Mouse (Mus musculus): ENCODE measurements around the gene Cc2d1a. TPM values are rescaled to one million over a fixed set of nuclear protein-coding genes. Genes with fewer than 3 reads are reported as not detected.
A peak's percentile ranks its signal among the peaks of the same experiment; 100 is the strongest.

The Cc2d1a gene
- polyA plus RNA-seq, 1 experiment from 2014 or later = 11.9 TPM

DNA sequence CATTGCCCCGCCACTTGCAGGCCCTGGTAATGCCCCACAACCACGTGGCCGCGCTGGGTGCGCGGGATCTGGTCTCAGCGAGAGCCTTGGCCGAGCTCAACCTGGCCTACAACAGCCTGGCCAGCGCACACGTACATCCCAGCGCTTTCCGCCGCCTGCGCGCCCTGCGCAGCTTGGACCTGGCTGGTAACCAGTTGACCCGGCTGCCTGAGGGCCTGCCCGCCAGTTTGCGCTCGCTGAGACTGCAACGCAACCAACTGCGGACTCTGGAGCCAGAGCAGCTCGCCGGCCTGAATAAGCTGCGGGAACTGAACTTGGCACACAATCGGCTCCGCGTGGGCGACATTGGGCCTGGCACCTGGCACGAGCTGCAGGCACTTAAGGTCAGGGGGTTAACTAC is 16.9 kb downstream of the Cc2d1a start:
- Histone ChIP-seq H3K4me1 (replicated peaks) (peaks cover 4% of the 10 kb centered on the region; the same call in 1 of the 2 replicates), H3K27ac (no peak overlapping the region), H3K9ac (no peak overlapping the region), H3K27me3 (peaks cover 11% of the 10 kb centered on the region; the same call in 1 of the 2 replicates), H3K4me2 (no peak overlapping the region), H3K9me3 (replicated peaks) (no peaks in the 10 kb centered on the region), H3K36me3 (peaks cover 34% of the 10 kb centered on the region), H3K4me3 (no peak overlapping the region)
- ATAC-seq (replicated peaks; ENCODE audit: insufficient number of reproducible peaks, insufficient read depth, low FRiP score, low read depth) = no peak
- WGBS = 44% methylated on average over 30 of the region's 30 CpGs

GRCm38 (mm10) chr8:84128277-84128676 is 19.5 kb downstream of the Cc2d1a start:
- peaks cover 4% of the 10 kb centered on the region; the same call in 1 of the 2 replicates for H3K4me1 ChIP-seq (replicated peaks)
- no peak overlapping the region for H3K4me2 ChIP-seq
- WGBS = 43% methylated on average over 8 of the region's 8 CpGs
- peaks cover 11% of the 10 kb centered on the region; the same call in 1 of the 2 replicates for H3K36me3 ChIP-seq
- ATAC-seq (replicated peaks; ENCODE audit: insufficient number of reproducible peaks, insufficient read depth, low FRiP score, low read depth) = no peak
- no peak overlapping the region for H3K27ac ChIP-seq
- no peaks in the 10 kb centered on the region for H3K9me3 ChIP-seq (replicated peaks)
- peaks cover 11% of the 10 kb centered on the region; the same call in 1 of the 2 replicates for H3K27me3 ChIP-seq
- no peak overlapping the region for H3K4me3 ChIP-seq
- H3K9ac ChIP-seq = no peak overlapping the region

- H3K4me3 ChIP-seq = no peak overlapping the region
- 54% methylated on average over 17 of the region's 17 CpGs for WGBS
- H3K27me3 ChIP-seq = peaks cover 11% of the 10 kb centered on the region; the same call in 1 of the 2 replicates
- no peaks in the 10 kb centered on the region for H3K9me3 ChIP-seq (replicated peaks)
- ATAC-seq (replicated peaks; ENCODE audit: insufficient number of reproducible peaks, insufficient read depth, low FRiP score, low read depth) = no peak
- peaks cover 4% of the 10 kb centered on the region; the same call in 1 of the 2 replicates for H3K4me1 ChIP-seq (replicated peaks)
- H3K27ac ChIP-seq = no peak overlapping the region
- no peak overlapping the region for H3K9ac ChIP-seq
- H3K4me2 ChIP-seq = no peak overlapping the region
- H3K36me3 ChIP-seq = 0 out of 2 replicates have a peak, but pooled peaks cover 3% of the 10 kb centered on the region
Observed at GRCm38 (mm10) chr8:84127202-84127901, 20.4 kb downstream of the Cc2d1a start.

- H3K9me3 ChIP-seq (replicated peaks) = no peaks in the 10 kb centered on the region
- no peak overlapping the region for H3K4me2 ChIP-seq
- ATAC-seq (replicated peaks; ENCODE audit: insufficient number of reproducible peaks, insufficient read depth, low FRiP score, low read depth) = no peak
- H3K4me1 ChIP-seq (replicated peaks) = peaks cover 4% of the 10 kb centered on the region; the same call in 1 of the 2 replicates
- H3K9ac ChIP-seq = no peak overlapping the region
- peaks cover 11% of the 10 kb centered on the region; the same call in 1 of the 2 replicates for H3K27me3 ChIP-seq
- no peak overlapping the region for H3K27ac ChIP-seq
- H3K4me3 ChIP-seq = no peak overlapping the region
- 61% methylated on average over 2 of the region's 2 CpGs for WGBS
- no peaks in the 10 kb centered on the region for H3K36me3 ChIP-seq
Observed at GRCm38 (mm10) chr8:84126742-84127141, 21.0 kb downstream of the Cc2d1a start.

GRCm38 (mm10) chr8:84125656-84126055 is 22.1 kb downstream of the Cc2d1a start, which contains the start of gene Podnl1:
Podnl1 (plus strand) TSS chr8:84125989.
- Histone ChIP-seq H3K9ac (no peak within 1 kb of the TSS), H3K4me2 (no peak within 1 kb of the TSS), H3K27me3 (peaks cover 6% of the 10 kb centered on the region; the same call in 1 of the 2 replicates), H3K9me3 (replicated peaks) (no peaks in the 10 kb centered on the region), H3K27ac (no peak within 1 kb of the TSS), H3K36me3 (no peaks in the 10 kb centered on the region), H3K4me3 (no peak within 1 kb of the TSS), H3K4me1 (replicated peaks) (peaks cover 2% of the 10 kb centered on the region; the same call in 1 of the 2 replicates)
- ATAC-seq (replicated peaks; ENCODE audit: insufficient number of reproducible peaks, insufficient read depth, low FRiP score, low read depth) = no peak
- WGBS = 51% methylated on average over 9 of the region's 9 CpGs

GRCm38 (mm10) chr8:84122151-84122550 is 25.6 kb downstream of the Cc2d1a start:
- H3K4me3 ChIP-seq = no peak overlapping the region
- no peaks in the 10 kb centered on the region for H3K4me1 ChIP-seq (replicated peaks)
- 62% methylated on average over 3 of the region's 3 CpGs for WGBS
- H3K27me3 ChIP-seq = no peaks in the 10 kb centered on the region
- H3K9me3 ChIP-seq (replicated peaks) = no peaks in the 10 kb centered on the region
- H3K4me2 ChIP-seq = no peak overlapping the region
- H3K9ac ChIP-seq = no peak overlapping the region
- H3K27ac ChIP-seq = no peak overlapping the region
- H3K36me3 ChIP-seq = no peaks in the 10 kb centered on the region
- ATAC-seq (replicated peaks; ENCODE audit: insufficient number of reproducible peaks, insufficient read depth, low FRiP score, low read depth) = no peak

GRCm38 (mm10) chr8:84115646-84116045 is 32.1 kb downstream of the Cc2d1a start:
- Histone ChIP-seq H3K9ac (no peak overlapping the region), H3K4me3 (no peak overlapping the region), H3K9me3 (replicated peaks) (no peaks in the 10 kb centered on the region), H3K36me3 (no peaks in the 10 kb centered on the region), H3K4me2 (no peak overlapping the region), H3K4me1 (replicated peaks) (no peaks in the 10 kb centered on the region), H3K27me3 (no peaks in the 10 kb centered on the region), H3K27ac (no peak overlapping the region)
- 82% methylated on average over 6 of the region's 6 CpGs for WGBS
- no peak for ATAC-seq (replicated peaks; ENCODE audit: insufficient number of reproducible peaks, insufficient read depth, low FRiP score, low read depth)

DNA sequence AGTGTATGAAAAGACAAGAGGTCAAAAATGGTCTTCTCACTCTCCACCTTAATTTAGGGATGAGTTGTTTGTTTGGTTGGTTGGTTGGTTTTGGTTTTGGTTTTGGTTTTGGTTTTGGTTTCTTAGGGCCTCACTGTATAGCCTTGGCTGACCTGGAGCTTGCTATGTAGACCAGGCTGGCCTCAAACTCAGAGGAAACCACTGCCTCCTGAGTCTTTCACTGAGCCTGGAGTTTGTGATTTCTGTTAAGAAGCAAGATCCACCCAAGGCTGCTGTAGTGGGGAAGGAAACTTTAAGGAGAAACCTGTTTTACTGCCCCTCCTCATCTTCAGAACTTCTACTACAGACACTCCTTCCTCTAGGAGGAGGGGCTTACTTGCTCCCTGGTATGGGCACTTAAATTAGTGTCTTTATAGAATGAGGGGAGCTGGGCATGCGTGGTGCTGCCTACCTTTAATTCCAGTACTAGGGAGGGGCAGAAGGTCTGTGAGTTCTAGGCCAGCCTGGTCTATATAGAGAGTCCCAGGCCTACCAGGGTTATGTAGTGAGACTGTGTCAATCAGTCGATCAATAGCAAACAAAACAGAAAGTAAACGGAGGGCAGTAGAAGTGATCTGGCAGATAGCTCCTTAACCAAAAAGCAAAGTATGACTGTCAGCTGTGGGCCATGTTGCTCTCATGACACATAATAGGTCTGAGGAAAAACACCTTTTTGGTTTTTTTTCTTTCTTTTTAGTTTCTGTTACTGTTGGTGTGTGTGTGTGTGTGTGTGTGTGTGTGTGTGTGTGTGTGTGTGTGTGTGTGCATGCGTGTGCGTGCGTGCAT is 41.3 kb downstream of the Cc2d1a start:
- Histone ChIP-seq H3K27ac (no peak overlapping the region), H3K27me3 (no peaks in the 10 kb centered on the region), H3K36me3 (peaks cover 8% of the 10 kb centered on the region; the same call in 1 of the 2 replicates), H3K4me2 (no peak overlapping the region), H3K9ac (no peak overlapping the region), H3K4me1 (replicated peaks) (peaks cover 24% of the 10 kb centered on the region), H3K4me3 (no peak overlapping the region), H3K9me3 (replicated peaks) (no peaks in the 10 kb centered on the region; the same call in 1 of the 2 replicates)
- ATAC-seq (replicated peaks; ENCODE audit: insufficient number of reproducible peaks, insufficient read depth, low FRiP score, low read depth) = no peak
- WGBS = 88% methylated on average over 6 of the region's 6 CpGs

DNA sequence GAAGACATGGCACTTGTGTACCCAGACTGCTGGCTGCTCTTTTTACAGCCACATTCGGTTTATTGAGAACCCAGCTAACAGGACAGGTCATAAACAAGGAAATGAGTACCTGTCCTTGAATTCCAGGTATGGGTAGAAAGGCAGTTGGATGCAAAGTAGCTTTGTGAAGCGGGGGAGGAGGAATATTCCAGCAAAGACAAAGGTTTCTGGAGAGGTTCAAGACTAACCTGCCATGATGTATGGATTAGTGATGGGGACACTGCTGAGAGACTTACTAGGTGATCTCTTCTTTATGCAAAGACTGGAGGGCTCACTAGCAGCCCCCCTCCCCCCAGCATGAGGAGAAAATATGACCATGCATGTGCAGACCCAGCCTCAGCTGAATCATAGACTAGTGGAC is 42.1 kb downstream of the Cc2d1a start:
- H3K4me3 ChIP-seq = no peak overlapping the region
- no peak overlapping the region for H3K9ac ChIP-seq
- no peaks in the 10 kb centered on the region for H3K27me3 ChIP-seq
- 79% methylated on average over 2 of the region's 2 CpGs for WGBS
- no peak overlapping the region for H3K27ac ChIP-seq
- ATAC-seq (replicated peaks; ENCODE audit: insufficient number of reproducible peaks, insufficient read depth, low FRiP score, low read depth) = no peak
- no peaks in the 10 kb centered on the region; the same call in 1 of the 2 replicates for H3K9me3 ChIP-seq (replicated peaks)
- peaks cover 11% of the 10 kb centered on the region; the same call in 1 of the 2 replicates for H3K36me3 ChIP-seq
- peaks cover 24% of the 10 kb centered on the region for H3K4me1 ChIP-seq (replicated peaks)
- H3K4me2 ChIP-seq = no peak overlapping the region

- Histone ChIP-seq H3K4me3 (peak within 1 kb of the TSS; percentile 86), H3K9ac (peak within 1 kb of the TSS; percentile 86), H3K4me1 (replicated peaks) (peaks cover 24% of the 10 kb centered on the region), H3K9me3 (replicated peaks) (no peaks in the 10 kb centered on the region; the same call in 1 of the 2 replicates), H3K27me3 (no peaks in the 10 kb centered on the region), H3K36me3 (peaks cover 11% of the 10 kb centered on the region; the same call in 1 of the 2 replicates), H3K27ac (peak within 1 kb of the TSS; percentile 90), H3K4me2 (peak within 1 kb of the TSS; percentile 83)
- peak; percentile 95 for ATAC-seq (replicated peaks; ENCODE audit: insufficient number of reproducible peaks, insufficient read depth, low FRiP score, low read depth)
- 8% methylated on average over 42 of the region's 42 CpGs for WGBS
Observed at GRCm38 (mm10) chr8:84104697-84105609, 42.8 kb downstream of the Cc2d1a start, which contains the start of gene Dcaf15. Dcaf15 (minus strand) TSS chr8:84104768.

Data from heart, embryonic 15.5 days (tissue).